Mouse (Mus musculus) liver, adult 2 months (tissue): ENCODE measurements around the gene Cfap161.

Experiments used
- CTCF ChIP-seq: fragments of 200-500 bp; IDR thresholded peaks from 2 replicates; pipeline ENCODE4 v1.5.1; 2011; ENCODE audit warnings: low read depth, low read length, control low read depth
- POLR2A ChIP-seq: fragments of 200-500 bp; IDR thresholded peaks from 2 replicates; pipeline ENCODE4 v1.6.1; 2011; ENCODE audit warnings: low read length, control low read depth; ENCODE audit not compliant: insufficient read depth; ENCODE audit errors: extremely low read depth

DNA sequence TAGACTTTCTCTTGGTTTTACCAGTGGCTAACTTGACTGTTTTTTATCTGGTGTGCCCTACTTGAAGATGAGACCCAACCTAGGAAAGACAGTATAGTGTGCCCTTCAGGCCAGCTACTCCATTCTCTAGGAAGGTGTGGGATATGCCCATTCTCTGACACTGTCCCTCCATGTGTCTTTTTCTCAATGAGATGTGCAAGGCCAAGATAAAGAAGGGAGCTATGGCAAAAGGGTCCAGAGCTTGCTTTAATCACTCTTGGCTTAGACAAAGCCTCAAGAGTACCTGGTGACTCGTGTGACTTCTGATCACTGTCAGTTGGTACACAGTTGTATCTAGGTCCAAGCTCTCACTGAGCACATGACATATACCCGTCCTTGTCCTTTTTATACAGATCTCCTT, 45.4 kb upstream of the Cfap161 start:
- TF ChIP-seq POLR2A: no peak
- TF ChIP-seq CTCF: no peak
